Mouse (Mus musculus): ENCODE data around the gene Bicral. TPM values are rescaled to one million over a fixed set of nuclear protein-coding genes. Genes with fewer than 3 reads are reported as not detected.
A peak's percentile ranks its signal among the peaks of the same experiment; 100 is the strongest.

Bicral gene
- polyA plus RNA-seq, 1 experiment, result 5.1 TPM

- H3K79me2 ChIP-seq (ENCODE audit: control insufficient read depth, insufficient read depth), result peaks cover 5% of the 10 kb centered on the region
- H3K27me3 ChIP-seq (ENCODE audit: control insufficient read depth, insufficient read depth, insufficient read length), result no peaks in the 10 kb centered on the region
- no peak overlapping the region for H3ac ChIP-seq (ENCODE audit: control insufficient read depth, insufficient read length)
- no peak overlapping the region for H3K4me3 ChIP-seq
- no peak overlapping the region for H3K4me2 ChIP-seq (ENCODE audit: low read depth)
- no peaks in the 10 kb centered on the region for H3K36me3 ChIP-seq (ENCODE audit: control insufficient read depth, insufficient read depth)
- TF ChIP-seq SRF (IDR thresholded peaks at IDR 0.05; ENCODE audit: control insufficient read depth, insufficient read length, low read depth) (no peak), REST (IDR thresholded peaks at IDR 0.05; ENCODE audit: insufficient read depth, insufficient read length) (no peak), USF1 (IDR thresholded peaks at IDR 0.05; ENCODE audit: low read depth) (no peak)
Measured at GRCm38 (mm10) chr17:46786952-46787351, 71.3 kb downstream of the Bicral start.

GRCm38 (mm10) chr17:46783222-46783565, 75.1 kb downstream of the Bicral start:
- Histone ChIP-seq H3K4me3 (peak overlapping the region; percentile 76), H3K79me2 (ENCODE audit: control insufficient read depth, insufficient read depth) (peaks cover 37% of the 10 kb centered on the region), H3K27me3 (ENCODE audit: control insufficient read depth, insufficient read depth, insufficient read length) (no peaks in the 10 kb centered on the region), H3ac (ENCODE audit: control insufficient read depth, insufficient read length) (peak overlapping the region; percentile 53), H3K4me2 (ENCODE audit: low read depth) (peak overlapping the region; percentile 67), H3K36me3 (ENCODE audit: control insufficient read depth, insufficient read depth) (peaks cover 29% of the 10 kb centered on the region)
- TF ChIP-seq E2F4 (IDR thresholded peaks at IDR 0.05; ENCODE audit: insufficient read depth), result no peak
- TF ChIP-seq POLR2A (IDR thresholded peaks at IDR 0.05; ENCODE audit: insufficient read length, low read depth), result no peak
- TF ChIP-seq MYOD1 (IDR thresholded peaks at IDR 0.05; ENCODE audit: control insufficient read depth in 1 of 3, insufficient read length in 2 of 3, low read depth in 2 of 3), result no peak
- no peak for TF ChIP-seq TCF12 (IDR thresholded peaks at IDR 0.05; ENCODE audit: insufficient read depth, poor library complexity, severe bottlenecking)
- no peak for TF ChIP-seq REST (IDR thresholded peaks at IDR 0.05; ENCODE audit: insufficient read depth, insufficient read length)
- no peak for TF ChIP-seq TCF3 (IDR thresholded peaks at IDR 0.05; ENCODE audit: insufficient read length, low read depth)
- no peak for TF ChIP-seq POLR2AphosphoS2 (IDR thresholded peaks at IDR 0.05; ENCODE audit: insufficient read length, low read depth)
- TF ChIP-seq MAX (IDR thresholded peaks at IDR 0.05; ENCODE audit: low read depth), result no peak
- TF ChIP-seq CEBPB (IDR thresholded peaks at IDR 0.05; ENCODE audit: insufficient read depth, poor library complexity, severe bottlenecking), result no peak
- TF ChIP-seq USF1 (IDR thresholded peaks at IDR 0.05; ENCODE audit: low read depth), result no peak
- no peak for TF ChIP-seq MYOG (IDR thresholded peaks at IDR 0.05; ENCODE audit: control insufficient read depth in 1 of 3, insufficient read depth in 1 of 3, insufficient read length in 2 of 3, low read depth in 2 of 3)
- TF ChIP-seq SRF (IDR thresholded peaks at IDR 0.05; ENCODE audit: control insufficient read depth, insufficient read length, low read depth), result no peak

DNA sequence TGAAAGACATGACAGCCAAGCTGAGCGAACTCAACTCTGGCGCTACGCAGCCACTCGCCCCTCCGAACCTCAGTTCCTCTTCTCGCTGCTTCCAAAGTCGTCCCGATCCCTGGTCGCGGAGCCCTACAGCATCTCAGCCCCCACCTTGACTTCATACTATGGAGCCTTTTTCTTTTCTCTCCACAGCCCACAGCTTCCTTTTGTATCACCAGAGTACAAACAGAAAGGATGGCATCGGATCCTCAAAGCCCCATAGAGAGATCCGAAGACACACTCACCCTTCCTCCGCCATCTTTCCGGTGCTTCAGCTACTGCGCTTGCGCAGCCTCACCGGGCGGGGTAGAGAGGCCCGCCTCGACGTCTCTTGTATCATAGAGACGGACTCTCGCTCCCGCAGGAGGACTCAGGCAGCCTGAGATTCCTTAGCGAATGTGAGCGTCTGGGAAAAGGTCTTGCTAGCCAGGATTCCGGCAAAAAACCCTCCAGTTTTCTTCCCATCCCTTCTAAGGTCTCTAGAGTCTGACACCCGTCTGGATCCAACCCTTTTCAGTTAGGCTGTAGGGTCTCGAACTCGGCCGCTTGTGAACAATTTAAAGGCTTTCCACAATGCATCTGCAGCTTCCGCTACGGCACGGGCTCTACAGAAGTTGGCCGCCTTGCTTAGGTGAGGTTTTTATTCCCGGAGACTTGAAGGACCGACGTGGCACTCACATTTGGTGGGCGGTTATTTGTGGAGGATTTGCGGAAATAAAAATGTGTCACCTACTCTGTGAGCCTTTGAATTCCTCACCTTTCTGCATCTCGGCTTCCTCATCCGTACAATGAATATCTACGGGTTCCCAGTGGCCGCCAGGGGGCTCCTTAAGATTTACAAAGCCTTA, 75.7 kb downstream of the Bicral start, which contains the start of gene Rpl7l1:
Gene Rpl7l1, minus strand, starts transcription at position 332 of the 881 bp plus-strand sequence.
- H3K4me2 ChIP-seq (ENCODE audit: low read depth), result peak within 1 kb of the TSS; percentile 93
- no peaks in the 10 kb centered on the region for H3K27me3 ChIP-seq (ENCODE audit: control insufficient read depth, insufficient read depth, insufficient read length)
- H3K36me3 ChIP-seq (ENCODE audit: control insufficient read depth, insufficient read depth), result peaks cover 32% of the 10 kb centered on the region
- H3K4me3 ChIP-seq, result peak within 1 kb of the TSS; percentile 76
- H3ac ChIP-seq (ENCODE audit: control insufficient read depth, insufficient read length), result peak within 1 kb of the TSS; percentile 53
- peaks cover 37% of the 10 kb centered on the region for H3K79me2 ChIP-seq (ENCODE audit: control insufficient read depth, insufficient read depth)
- TF ChIP-seq POLR2AphosphoS2 (IDR thresholded peaks at IDR 0.05; ENCODE audit: insufficient read length, low read depth) (peak; percentile 84), POLR2A (IDR thresholded peaks at IDR 0.05; ENCODE audit: insufficient read length, low read depth) (peak; percentile 82), SRF (IDR thresholded peaks at IDR 0.05; ENCODE audit: control insufficient read depth, insufficient read length, low read depth) (no peak), MAX (IDR thresholded peaks at IDR 0.05; ENCODE audit: low read depth) (no peak)

- TF ChIP-seq SRF (IDR thresholded peaks at IDR 0.05; ENCODE audit: control insufficient read depth, insufficient read length, low read depth), result no peak
- no peak for TF ChIP-seq TCF12 (IDR thresholded peaks at IDR 0.05; ENCODE audit: insufficient read depth, poor library complexity, severe bottlenecking)
- TF ChIP-seq USF1 (IDR thresholded peaks at IDR 0.05; ENCODE audit: low read depth), result no peak
- no peak for TF ChIP-seq REST (IDR thresholded peaks at IDR 0.05; ENCODE audit: insufficient read depth, insufficient read length)
- no peak for TF ChIP-seq TCF3 (IDR thresholded peaks at IDR 0.05; ENCODE audit: insufficient read length, low read depth)
- no peak for TF ChIP-seq CEBPB (IDR thresholded peaks at IDR 0.05; ENCODE audit: insufficient read depth, poor library complexity, severe bottlenecking)
- TF ChIP-seq E2F4 (IDR thresholded peaks at IDR 0.05; ENCODE audit: insufficient read depth), result no peak
- no peak for TF ChIP-seq MAX (IDR thresholded peaks at IDR 0.05; ENCODE audit: low read depth)
- TF ChIP-seq POLR2AphosphoS2 (IDR thresholded peaks at IDR 0.05; ENCODE audit: insufficient read length, low read depth), result no peak
- TF ChIP-seq MYOG (IDR thresholded peaks at IDR 0.05; ENCODE audit: control insufficient read depth in 1 of 3, insufficient read depth in 1 of 3, insufficient read length in 2 of 3, low read depth in 2 of 3), result no peak
- TF ChIP-seq POLR2A (IDR thresholded peaks at IDR 0.05; ENCODE audit: insufficient read length, low read depth), result no peak
- no peak for TF ChIP-seq MYOD1 (IDR thresholded peaks at IDR 0.05; ENCODE audit: control insufficient read depth in 1 of 3, insufficient read length in 2 of 3, low read depth in 2 of 3)
- Histone ChIP-seq H3K4me2 (ENCODE audit: low read depth) (peak overlapping the region; percentile 93), H3K36me3 (ENCODE audit: control insufficient read depth, insufficient read depth) (peaks cover 38% of the 10 kb centered on the region), H3K4me3 (peak overlapping the region; percentile 76), H3ac (ENCODE audit: control insufficient read depth, insufficient read length) (peak overlapping the region; percentile 53), H3K27me3 (ENCODE audit: control insufficient read depth, insufficient read depth, insufficient read length) (no peaks in the 10 kb centered on the region), H3K79me2 (ENCODE audit: control insufficient read depth, insufficient read depth) (peaks cover 37% of the 10 kb centered on the region)
Measured at GRCm38 (mm10) chr17:46781876-46782275, 76.4 kb downstream of the Bicral start.

DNA sequence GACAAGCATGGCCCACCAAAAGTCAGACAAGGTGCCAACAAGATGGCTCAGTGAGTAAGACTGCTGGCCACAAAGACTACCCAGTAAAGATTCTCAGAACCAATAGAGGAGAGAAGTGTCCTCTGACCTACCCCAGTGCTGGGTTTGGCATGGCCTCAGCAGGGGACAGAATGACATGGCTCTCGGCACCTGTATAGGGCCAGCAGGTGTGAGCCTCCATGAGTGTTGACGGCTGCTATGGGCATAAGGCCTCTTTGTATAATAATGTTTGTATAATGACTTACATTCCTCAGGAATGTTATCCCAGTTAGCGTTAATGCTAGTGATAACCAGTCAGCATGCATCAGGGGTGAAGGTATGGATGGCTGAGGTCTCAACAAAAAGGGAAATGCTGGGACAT, 82.2 kb downstream of the Bicral start:
- H3K4me2 ChIP-seq (ENCODE audit: low read depth), result no peak overlapping the region
- H3K27me3 ChIP-seq (ENCODE audit: control insufficient read depth, insufficient read depth, insufficient read length), result no peaks in the 10 kb centered on the region
- H3K36me3 ChIP-seq (ENCODE audit: control insufficient read depth, insufficient read depth), result peaks cover 52% of the 10 kb centered on the region
- H3ac ChIP-seq (ENCODE audit: control insufficient read depth, insufficient read length), result no peak overlapping the region
- no peak overlapping the region for H3K4me3 ChIP-seq
- peaks cover 23% of the 10 kb centered on the region for H3K79me2 ChIP-seq (ENCODE audit: control insufficient read depth, insufficient read depth)
- no peak for TF ChIP-seq POLR2A (IDR thresholded peaks at IDR 0.05; ENCODE audit: insufficient read length, low read depth)
- TF ChIP-seq MYOD1 (IDR thresholded peaks at IDR 0.05; ENCODE audit: control insufficient read depth in 1 of 3, insufficient read length in 2 of 3, low read depth in 2 of 3), result no peak
- TF ChIP-seq CEBPB (IDR thresholded peaks at IDR 0.05; ENCODE audit: insufficient read depth, poor library complexity, severe bottlenecking), result no peak

Data from myocyte (in vitro differentiated cells).